Mouse (Mus musculus) forebrain, embryonic 16.5 days (tissue): ENCODE results near the gene Slc4a2. TPM values are rescaled to one million over a fixed set of nuclear protein-coding genes. Genes with fewer than 3 reads are reported as not detected.
A peak's percentile ranks its signal among the peaks of the same experiment; 100 is the strongest.

Source experiments
- ATAC-seq: fragments of 200-750 bp; cut with Nextera tagmentation; 2 replicates; pipeline ENCODE4 v1.8.0; 2017; ENCODE audit warnings: mild to moderate bottlenecking, moderate library complexity
- H3K27ac ChIP-seq: fragments of 300-500 bp; sonication (generic); 2 replicates; pipeline ENCODE4 v1.5.1; 2014; ENCODE audit warnings: low read length, control low read depth
- H3K27me3 ChIP-seq: fragments of 300-500 bp; sonication (generic); replicated peaks from 2 replicates; pipeline ENCODE4 v1.6.1; 2014; ENCODE audit warnings: low read length; ENCODE audit not compliant: control insufficient read depth, insufficient read depth
- H3K36me3 ChIP-seq: fragments of 300-500 bp; sonication (generic); 2 replicates; pipeline ENCODE4 v1.6.1; 2014; ENCODE audit not compliant: control insufficient read depth, insufficient read depth
- H3K4me1 ChIP-seq: fragments of 300-500 bp; sonication (generic); replicated peaks from 2 replicates; pipeline ENCODE4 v1.6.1; 2014; ENCODE audit warnings: low read length; ENCODE audit not compliant: control insufficient read depth, insufficient read depth
- H3K4me2 ChIP-seq: fragments of 300-500 bp; sonication (generic); 2 replicates; pipeline ENCODE4 v1.6.1; 2014; ENCODE audit warnings: mild to moderate bottlenecking, low read length, control low read depth
- H3K4me3 ChIP-seq: fragments of 300-500 bp; sonication (generic); replicated peaks from 2 replicates; pipeline ENCODE4 v1.5.1; 2014; ENCODE audit warnings: mild to moderate bottlenecking, low read length, control low read depth
- H3K9ac ChIP-seq: fragments of 300-500 bp; sonication (generic); replicated peaks from 2 replicates; pipeline ENCODE4 v1.6.1; 2014; ENCODE audit warnings: low read depth, low read length, control low read depth
- H3K9me3 ChIP-seq: fragments of 300-500 bp; sonication (generic); 2 replicates; pipeline ENCODE4 v1.6.1; 2016; ENCODE audit warnings: low read length; ENCODE audit not compliant: control insufficient read depth
- WGBS: fragments of 180-500 bp; shearing (Covaris S2); extraction: QIAGEN DNeasy Blood & Tissue Kit; methylation state at CpG from one replicate; pipeline ENCODE4 v1.1.7; 2014; 5-methylcytosine and 5-hydroxymethylcytosine counted together
- polyA plus RNA-seq: library from polyadenylated mRNA; unstranded; fragments of >200 nt; fragmentation: Nextera tagmentation; extraction: Ambion mirVana; gene quantifications from 2 replicates; pipeline ENCODE4 v1.2.1, GENCODE M21; 2015

Gene Slc4a2
- polyA plus RNA-seq, 1 experiment from 2014 or later: 19.1 TPM

- no peaks in the 10 kb centered on the region for H3K27me3 ChIP-seq
- 2% methylated on average over 41 of the region's 66 CpGs for WGBS
- peak overlapping the region; percentile 62 for H3K4me3 ChIP-seq
- H3K36me3 ChIP-seq: no peaks in the 10 kb centered on the region
- peak overlapping the region; percentile 92 for H3K27ac ChIP-seq
- peaks cover 55% of the 10 kb centered on the region for H3K4me1 ChIP-seq
- no peaks in the 10 kb centered on the region for H3K9me3 ChIP-seq
- peak overlapping the region; percentile 99 for H3K4me2 ChIP-seq
- ATAC-seq: peak; percentile 73
- H3K9ac ChIP-seq: peak overlapping the region; percentile 78
Measured at GRCm38 (mm10) chr5:24451264-24452029, 27.8 kb downstream of the Slc4a2 start.

- Histone ChIP-seq H3K9me3 (no peaks in the 10 kb centered on the region), H3K4me1 (peaks cover 51% of the 10 kb centered on the region), H3K4me3 (peak within 1 kb of the TSS; percentile 62), H3K9ac (peak within 1 kb of the TSS; percentile 78), H3K4me2 (peak within 1 kb of the TSS; percentile 99), H3K27ac (peak within 1 kb of the TSS; percentile 92), H3K27me3 (no peaks in the 10 kb centered on the region), H3K36me3 (no peaks in the 10 kb centered on the region)
- peak; percentile 2 for ATAC-seq
- WGBS: under 1% methylated on average over 72 of the region's 85 CpGs
Measured at GRCm38 (mm10) chr5:24452030-24452690, 28.5 kb downstream of the Slc4a2 start, which contains the start of gene Agap3. Agap3 (plus strand) TSS chr5:24452177.

- Histone ChIP-seq H3K27me3 (no peaks in the 10 kb centered on the region), H3K4me1 (peaks cover 47% of the 10 kb centered on the region), H3K9ac (peak overlapping the region; percentile 78), H3K9me3 (no peaks in the 10 kb centered on the region), H3K4me3 (peak overlapping the region; percentile 62), H3K27ac (peak overlapping the region; percentile 92), H3K4me2 (peak overlapping the region; percentile 99), H3K36me3 (no peaks in the 10 kb centered on the region)
- whole genome bisulfite sequencing: under 1% methylated on average over 29 of the region's 29 CpGs
- peak; percentile 4 for ATAC-seq
Measured at GRCm38 (mm10) chr5:24452691-24453233, 29.1 kb downstream of the Slc4a2 start.

GRCm38 (mm10) chr5:24453283-24453984 lies 29.8 kb downstream of the Slc4a2 start:
- H3K9me3 ChIP-seq: no peaks in the 10 kb centered on the region
- H3K4me1 ChIP-seq: peaks cover 43% of the 10 kb centered on the region
- peak; percentile 13 for ATAC-seq
- no peaks in the 10 kb centered on the region for H3K27me3 ChIP-seq
- peak overlapping the region; percentile 78 for H3K9ac ChIP-seq
- peak overlapping the region; percentile 99 for H3K4me2 ChIP-seq
- WGBS: 3% methylated on average over 5 of the region's 5 CpGs
- H3K27ac ChIP-seq: peak overlapping the region; percentile 71
- peak overlapping the region; percentile 62 for H3K4me3 ChIP-seq
- no peaks in the 10 kb centered on the region for H3K36me3 ChIP-seq

GRCm38 (mm10) chr5:24453985-24454303 lies 30.3 kb downstream of the Slc4a2 start:
- Histone ChIP-seq H3K9ac (0 out of 2 replicates have a peak overlapping the region, but pooled peaks have one; percentile 41), H3K36me3 (no peaks in the 10 kb centered on the region), H3K4me1 (peaks cover 43% of the 10 kb centered on the region), H3K27me3 (no peaks in the 10 kb centered on the region), H3K4me2 (peak overlapping the region; percentile 99), H3K4me3 (peak overlapping the region; percentile 62), H3K27ac (peak overlapping the region; percentile 51; the same call in 1 of the 2 replicates), H3K9me3 (no peaks in the 10 kb centered on the region)
- WGBS: 5% methylated on average over 2 of the region's 2 CpGs
- no peak for ATAC-seq

GRCm38 (mm10) chr5:24455076-24455475 lies 31.4 kb downstream of the Slc4a2 start:
- Histone ChIP-seq H3K9ac (peak overlapping the region; percentile 37), H3K27me3 (no peaks in the 10 kb centered on the region), H3K4me1 (peaks cover 43% of the 10 kb centered on the region), H3K4me3 (no peak overlapping the region), H3K4me2 (peak overlapping the region; percentile 25), H3K9me3 (no peaks in the 10 kb centered on the region), H3K36me3 (no peaks in the 10 kb centered on the region), H3K27ac (no peak overlapping the region)
- ATAC-seq: no peak
- 74% methylated on average over 3 of the region's 3 CpGs for WGBS

GRCm38 (mm10) chr5:24455613-24456012 lies 32.0 kb downstream of the Slc4a2 start:
- H3K4me3 ChIP-seq: no peak overlapping the region
- ATAC-seq: no peak
- H3K4me2 ChIP-seq: peak overlapping the region; percentile 25
- H3K27me3 ChIP-seq: no peaks in the 10 kb centered on the region
- peak overlapping the region; percentile 37 for H3K9ac ChIP-seq
- H3K36me3 ChIP-seq: no peaks in the 10 kb centered on the region; the same call in 1 of the 2 replicates
- H3K9me3 ChIP-seq: no peaks in the 10 kb centered on the region
- no peak overlapping the region for H3K27ac ChIP-seq
- 51% methylated on average over 7 of the region's 7 CpGs for WGBS
- peaks cover 43% of the 10 kb centered on the region for H3K4me1 ChIP-seq

- H3K4me1 ChIP-seq: peaks cover 18% of the 10 kb centered on the region
- no peaks in the 10 kb centered on the region for H3K9me3 ChIP-seq
- H3K27me3 ChIP-seq: no peaks in the 10 kb centered on the region
- H3K4me2 ChIP-seq: no peak overlapping the region
- no peak overlapping the region; the same call in 1 of the 2 replicates for H3K9ac ChIP-seq
- H3K4me3 ChIP-seq: no peak overlapping the region
- no peaks in the 10 kb centered on the region for H3K36me3 ChIP-seq
- ATAC-seq: no peak
- no peak overlapping the region for H3K27ac ChIP-seq
- WGBS: 24% methylated on average over 12 of the region's 12 CpGs
Measured at GRCm38 (mm10) chr5:24466762-24467161, 43.1 kb downstream of the Slc4a2 start.

GRCm38 (mm10) chr5:24470600-24470999 lies 47.0 kb downstream of the Slc4a2 start:
- Histone ChIP-seq H3K9ac (no peak overlapping the region), H3K4me2 (no peak overlapping the region), H3K27me3 (peaks cover 7% of the 10 kb centered on the region), H3K9me3 (no peaks in the 10 kb centered on the region), H3K36me3 (no peaks in the 10 kb centered on the region), H3K4me1 (peaks cover 39% of the 10 kb centered on the region), H3K27ac (no peak overlapping the region), H3K4me3 (no peak overlapping the region)
- peak; percentile 62 for ATAC-seq
- WGBS: 7% methylated on average over 5 of the region's 5 CpGs
